Mouse (Mus musculus): Measurements from ENCODE around the gene Tifab.

GRCm38 (mm10) chr13:56172106-56172505, 6.6 kb downstream of the Tifab start:
- TF ChIP-seq POLR2A (IDR thresholded peaks at IDR 0.05; ENCODE audit: extremely low read depth, insufficient read depth, low read length) (no peak), CTCF (IDR thresholded peaks at IDR 0.05; ENCODE audit: low read depth, low read length) (no peak)

Data from liver, adult 2 months (tissue).